Mouse (Mus musculus) olfactory bulb, adult 2 months (tissue): Measurements from ENCODE around the gene Figla.

Source experiments
- CTCF ChIP-seq: fragments of 200-500 bp; IDR thresholded peaks from 2 replicates; pipeline ENCODE4 v1.5.1; 2012; ENCODE audit warnings: low read depth, mild to moderate bottlenecking, low read length, moderate library complexity; ENCODE audit not compliant: insufficient read depth
- POLR2A ChIP-seq: fragments of 200-500 bp; IDR thresholded peaks from 2 replicates; pipeline ENCODE4 v1.6.1; 2012; ENCODE audit warnings: mild to moderate bottlenecking, low read depth, low read length, moderate library complexity; ENCODE audit not compliant: insufficient read depth

GRCm38 (mm10) chr6:86048509-86048908, 32.5 kb downstream of the Figla start:
- no peak for TF ChIP-seq CTCF
- TF ChIP-seq POLR2A = no peak
